Mouse (Mus musculus) hindbrain, embryonic 16.5 days (tissue): ENCODE measurements at regions not wholly inside any gene's neighbourhood (a gene's known extent, or its start where the extent isn't known, plus 50 kb on each side); places are given as distances from the start of the nearest gene placed in this dataset.
A peak's percentile ranks its signal among the peaks of the same experiment; 100 is the strongest.

Experiments
- ATAC-seq: fragments of 200-750 bp; cut with Nextera tagmentation; 2 replicates; pipeline ENCODE4 v1.8.0; 2017; ENCODE audit warnings: moderate TSS enrichment, moderate library complexity
- H3K27ac ChIP-seq: fragments of 300-500 bp; sonication (generic); 2 replicates; pipeline ENCODE4 v1.5.1; 2014; ENCODE audit warnings: low read depth, mild to moderate bottlenecking, control low read depth, low read length, moderate library complexity
- H3K27me3 ChIP-seq: fragments of 300-500 bp; sonication (generic); replicated peaks from 2 replicates; pipeline ENCODE4 v1.6.1; 2014; ENCODE audit warnings: low read length; ENCODE audit not compliant: control insufficient read depth, insufficient read depth
- H3K36me3 ChIP-seq: fragments of 300-500 bp; sonication (generic); 2 replicates; pipeline ENCODE4 v1.6.1; 2014; ENCODE audit warnings: mild to moderate bottlenecking, low read length, moderate library complexity, mixed read lengths; ENCODE audit not compliant: control insufficient read depth, insufficient read depth
- H3K4me1 ChIP-seq: fragments of 300-500 bp; sonication (generic); 2 replicates; pipeline ENCODE4 v1.6.1; 2014; ENCODE audit warnings: low read depth, low read length; ENCODE audit not compliant: control insufficient read depth, insufficient read depth
- H3K4me2 ChIP-seq: fragments of 300-500 bp; sonication (generic); 2 replicates; pipeline ENCODE4 v1.6.1; 2014; ENCODE audit warnings: mild to moderate bottlenecking, low read length, control low read depth, moderate library complexity
- H3K4me3 ChIP-seq: fragments of 300-500 bp; sonication (generic); 2 replicates; pipeline ENCODE4 v1.5.1; 2014; ENCODE audit warnings: mild to moderate bottlenecking, low read length, control low read depth, moderate library complexity
- H3K9ac ChIP-seq: fragments of 300-500 bp; sonication (generic); 2 replicates; pipeline ENCODE4 v1.6.1; 2014; ENCODE audit warnings: low read depth, mild to moderate bottlenecking, control low read depth, low read length, moderate library complexity
- H3K9me3 ChIP-seq: fragments of 300-500 bp; sonication (generic); 2 replicates; pipeline ENCODE4 v1.6.1; 2014; ENCODE audit warnings: mild to moderate bottlenecking, low read length, moderate library complexity; ENCODE audit not compliant: control insufficient read depth
- WGBS: fragments of 180-500 bp; shearing (Covaris S2); extraction: QIAGEN DNeasy Blood & Tissue Kit; methylation state at CpG from one replicate; pipeline ENCODE4 v1.1.7; 2014; 5-methylcytosine and 5-hydroxymethylcytosine counted together

DNA sequence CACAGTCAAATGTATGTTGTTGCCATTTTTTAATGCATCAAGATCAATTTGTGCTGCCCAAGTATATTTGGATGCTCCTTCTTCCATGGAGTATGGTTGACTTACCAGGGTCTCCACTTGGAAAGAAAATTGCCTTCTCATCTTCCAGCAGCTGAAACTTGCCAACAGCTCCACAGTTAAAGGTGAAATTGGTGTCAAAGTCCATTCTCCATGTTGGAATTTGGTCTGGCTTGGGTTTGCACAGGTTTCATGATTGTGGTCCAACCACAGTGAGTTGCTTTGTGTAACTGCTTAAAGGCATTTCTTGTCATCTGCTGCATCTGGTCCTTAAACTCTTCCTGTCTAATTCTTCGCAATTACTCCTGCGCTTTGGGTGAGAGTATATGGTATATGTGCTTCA, 634.3 kb downstream of the Nup35 start:
- H3K4me3 ChIP-seq: no peak overlapping the region
- no peak overlapping the region for H3K9ac ChIP-seq
- no peaks in the 10 kb centered on the region for H3K4me1 ChIP-seq
- no peaks in the 10 kb centered on the region for H3K27me3 ChIP-seq
- ATAC-seq: no peak
- 100% methylated on average over 2 of the region's 2 CpGs for WGBS
- no peak overlapping the region for H3K4me2 ChIP-seq
- H3K9me3 ChIP-seq: no peaks in the 10 kb centered on the region
- no peak overlapping the region for H3K27ac ChIP-seq
- H3K36me3 ChIP-seq: no peaks in the 10 kb centered on the region

GRCm38 (mm10) chr2:81262056-81262765, 645.2 kb downstream of the Nup35 start:
- no peaks in the 10 kb centered on the region for H3K4me1 ChIP-seq
- no peaks in the 10 kb centered on the region for H3K36me3 ChIP-seq
- 82% methylated on average over 4 of the region's 4 CpGs for WGBS
- no peak overlapping the region for H3K9ac ChIP-seq
- no peak overlapping the region for H3K4me3 ChIP-seq
- H3K27me3 ChIP-seq: no peaks in the 10 kb centered on the region
- H3K4me2 ChIP-seq: no peak overlapping the region
- H3K27ac ChIP-seq: no peak overlapping the region
- ATAC-seq: no peak
- no peaks in the 10 kb centered on the region for H3K9me3 ChIP-seq

DNA sequence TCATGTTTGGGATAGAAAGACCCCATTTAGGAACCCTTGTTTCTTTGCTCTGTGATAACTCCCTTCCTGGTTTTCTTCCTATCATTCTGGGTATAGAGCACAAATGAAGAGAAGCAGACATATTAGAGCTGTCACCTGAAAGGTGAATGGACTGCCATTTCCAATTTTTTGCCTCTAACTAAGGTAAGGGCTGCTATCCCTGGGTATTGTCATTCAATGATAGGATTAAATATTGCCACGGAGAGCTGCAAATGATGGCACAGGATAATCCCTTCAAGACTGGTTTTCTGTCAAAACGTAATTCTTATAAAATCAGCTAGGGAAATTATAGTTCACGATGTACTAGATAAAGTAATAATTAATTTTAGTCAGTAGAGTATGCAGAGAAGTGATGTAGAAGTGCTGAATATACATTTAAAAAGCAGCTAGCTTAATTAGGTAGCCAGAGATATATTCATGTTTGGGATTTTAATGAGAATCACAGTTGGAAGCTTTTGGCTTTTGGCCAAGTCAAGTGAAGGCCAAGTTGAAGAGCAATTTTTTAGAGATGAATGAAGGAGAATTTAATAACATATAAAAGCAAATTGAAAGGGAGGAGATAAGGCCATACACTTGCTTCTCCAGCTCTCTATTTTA, 652.3 kb downstream of the Nup35 start:
- no peaks in the 10 kb centered on the region for H3K27me3 ChIP-seq
- H3K4me3 ChIP-seq: no peak overlapping the region
- no peak overlapping the region for H3K27ac ChIP-seq
- H3K4me2 ChIP-seq: no peak overlapping the region
- no peaks in the 10 kb centered on the region for H3K9me3 ChIP-seq
- WGBS: 34% methylated on average over 3 of the region's 3 CpGs
- no peak overlapping the region for H3K9ac ChIP-seq
- no peaks in the 10 kb centered on the region for H3K36me3 ChIP-seq
- H3K4me1 ChIP-seq: no peaks in the 10 kb centered on the region
- ATAC-seq: peak; percentile 70

DNA sequence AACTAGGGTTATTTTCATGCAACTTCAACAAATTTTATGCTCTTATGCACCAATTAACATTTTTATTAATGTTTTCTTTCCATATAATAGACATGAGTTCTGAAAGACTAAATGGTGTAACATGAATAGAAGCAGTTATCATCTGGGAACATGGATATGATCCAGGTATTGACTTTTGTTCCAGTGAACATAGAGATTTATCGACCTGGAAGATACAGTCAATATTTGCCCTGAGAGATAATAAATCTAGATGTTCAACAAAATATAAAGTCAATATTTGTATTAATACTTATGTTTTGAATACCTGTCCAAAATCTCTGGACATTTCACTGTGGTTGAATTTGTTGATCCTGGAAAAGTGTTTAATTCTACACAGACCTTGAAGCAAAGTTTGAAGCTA, 653.9 kb downstream of the Nup35 start:
- H3K4me3 ChIP-seq: no peak overlapping the region
- no peaks in the 10 kb centered on the region for H3K4me1 ChIP-seq
- H3K27me3 ChIP-seq: no peaks in the 10 kb centered on the region
- no peak for ATAC-seq
- H3K9ac ChIP-seq: no peak overlapping the region
- no peaks in the 10 kb centered on the region for H3K9me3 ChIP-seq
- H3K27ac ChIP-seq: no peak overlapping the region
- H3K4me2 ChIP-seq: no peak overlapping the region
- no peaks in the 10 kb centered on the region for H3K36me3 ChIP-seq
- 88% methylated on average over 1 of the region's 1 CpGs for WGBS

DNA sequence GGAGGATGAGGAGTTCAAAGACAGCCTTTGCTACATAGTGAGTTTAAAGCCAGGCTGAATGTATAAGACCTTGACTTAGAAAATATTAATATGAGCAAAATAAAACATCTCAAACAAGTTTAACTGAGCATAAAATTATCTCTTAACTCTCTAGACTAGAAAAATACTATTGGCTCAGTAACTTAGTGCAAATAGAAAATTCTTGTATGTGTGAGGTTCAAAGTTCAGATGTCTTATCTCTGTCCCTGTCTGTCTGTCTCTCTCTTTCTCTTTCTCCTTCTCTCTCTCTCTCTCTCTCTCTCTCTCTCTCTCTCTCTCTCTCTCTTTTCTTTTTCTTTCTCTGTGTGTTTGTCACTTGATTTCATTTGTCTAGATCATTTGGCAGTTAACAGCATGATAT, 655.5 kb downstream of the Nup35 start:
- no peaks in the 10 kb centered on the region for H3K4me1 ChIP-seq
- H3K27ac ChIP-seq: no peak overlapping the region
- ATAC-seq: no peak
- no peak overlapping the region for H3K4me3 ChIP-seq
- no peak overlapping the region for H3K9ac ChIP-seq
- no peaks in the 10 kb centered on the region for H3K36me3 ChIP-seq
- H3K27me3 ChIP-seq: no peaks in the 10 kb centered on the region
- H3K4me2 ChIP-seq: no peak overlapping the region
- H3K9me3 ChIP-seq: no peaks in the 10 kb centered on the region

- Histone ChIP-seq H3K4me1 (no peaks in the 10 kb centered on the region), H3K4me3 (no peak overlapping the region), H3K36me3 (no peaks in the 10 kb centered on the region), H3K9me3 (no peaks in the 10 kb centered on the region), H3K4me2 (no peak overlapping the region), H3K27me3 (no peaks in the 10 kb centered on the region), H3K27ac (no peak overlapping the region), H3K9ac (no peak overlapping the region)
- WGBS: 60% methylated on average over 3 of the region's 3 CpGs
- no peak for ATAC-seq
Measured at GRCm38 (mm10) chr2:81287414-81287813, 670.4 kb downstream of the Nup35 start.

GRCm38 (mm10) chr2:81328648-81329047, 711.6 kb downstream of the Nup35 start:
- H3K4me3 ChIP-seq: no peak overlapping the region
- H3K27me3 ChIP-seq: no peaks in the 10 kb centered on the region
- no peak overlapping the region for H3K9ac ChIP-seq
- no peaks in the 10 kb centered on the region for H3K4me1 ChIP-seq
- no peak for ATAC-seq
- 90% methylated on average over 3 of the region's 3 CpGs for WGBS
- no peaks in the 10 kb centered on the region for H3K9me3 ChIP-seq
- no peak overlapping the region for H3K27ac ChIP-seq
- no peak overlapping the region for H3K4me2 ChIP-seq
- no peaks in the 10 kb centered on the region for H3K36me3 ChIP-seq

- no peak for ATAC-seq
- H3K4me1 ChIP-seq: no peaks in the 10 kb centered on the region
- no peak overlapping the region for H3K4me3 ChIP-seq
- no peak overlapping the region for H3K9ac ChIP-seq
- H3K36me3 ChIP-seq: no peaks in the 10 kb centered on the region
- no peaks in the 10 kb centered on the region for H3K27me3 ChIP-seq
- WGBS: 79% methylated on average over 2 of the region's 2 CpGs
- no peak overlapping the region for H3K27ac ChIP-seq
- H3K9me3 ChIP-seq: no peaks in the 10 kb centered on the region
- H3K4me2 ChIP-seq: no peak overlapping the region
Measured at GRCm38 (mm10) chr2:81336982-81337381, 716.0 kb upstream of the Zfp804a start.

DNA sequence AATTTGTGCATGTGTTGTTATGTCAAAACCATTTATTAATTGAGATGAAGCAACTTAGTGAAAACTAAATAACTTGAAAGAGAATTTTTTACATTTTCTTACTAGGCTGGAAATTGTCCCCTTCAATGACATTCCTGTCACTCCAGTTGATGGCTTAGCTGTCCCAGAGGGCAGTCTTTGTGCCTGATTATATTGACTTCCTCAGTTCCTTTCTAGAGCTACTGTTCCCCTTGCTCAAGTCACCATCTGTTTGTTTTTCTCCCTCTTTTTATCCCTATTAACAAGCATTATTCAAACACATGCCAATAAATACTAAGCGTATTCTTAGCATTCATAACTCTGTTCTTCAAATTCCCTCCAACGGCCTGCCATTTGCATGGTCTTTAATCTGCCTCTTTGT, 712.6 kb upstream of the Zfp804a start:
- no peaks in the 10 kb centered on the region for H3K36me3 ChIP-seq
- no peaks in the 10 kb centered on the region for H3K27me3 ChIP-seq
- no peak for ATAC-seq
- H3K4me1 ChIP-seq: no peaks in the 10 kb centered on the region
- H3K4me2 ChIP-seq: no peak overlapping the region
- 53% methylated on average over 2 of the region's 2 CpGs for WGBS
- H3K4me3 ChIP-seq: no peak overlapping the region
- no peaks in the 10 kb centered on the region for H3K9me3 ChIP-seq
- H3K27ac ChIP-seq: no peak overlapping the region
- H3K9ac ChIP-seq: no peak overlapping the region
